Comparison of ENCODE assay signal across 25 mouse cellular contexts in the genomic region with DNA sequence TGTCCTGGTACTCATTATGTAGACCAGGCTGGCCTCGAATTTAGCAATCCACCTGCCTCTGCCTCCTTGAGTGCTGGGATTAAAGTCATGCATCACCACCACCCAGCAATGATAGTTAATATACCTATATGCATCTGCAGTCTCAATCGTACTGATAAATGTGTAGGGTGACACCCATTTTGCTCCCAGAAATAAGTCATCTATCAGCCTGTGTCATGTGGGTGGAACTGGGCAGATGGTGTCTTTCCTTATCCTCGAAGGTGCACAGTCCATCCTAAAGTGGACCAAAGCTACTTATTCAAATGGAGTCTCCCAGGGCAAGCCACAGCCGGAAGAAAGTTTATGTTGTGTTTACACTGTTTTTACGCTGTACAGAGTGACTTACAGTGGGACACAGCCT. TPM values are rescaled to one million over a fixed set of nuclear protein-coding genes. Genes with fewer than 3 reads are reported as not detected.
DNase-seq lines count a peak whose midpoint lies in the region; ATAC-seq and TF ChIP-seq lines count a peak whose summit lies in the region.
"Had no signal": no experiment of that assay in that cellular context is flagged by ENCODE, and none has a peak within 500 bp of the region (broad histone marks: within the 10 kb centered on the region; RNA-seq: fewer than 3 reads in every experiment).

No protein-coding gene starts in this region.

- peak; percentile 84 for TF ChIP-seq EP300 in liver, embryonic 14.5 days (IDR thresholded peaks at IDR 0.05; ENCODE audit: low read depth)

- peak overlapping the region; percentile 94 for H3K27ac ChIP-seq in liver, embryonic 14.5 days
- no peak overlapping the region for H3K27ac ChIP-seq in hindbrain, postnatal 0 days
- H3K27ac ChIP-seq: embryonic facial prominence, embryonic 10.5 days; forebrain, embryonic 15.5 days; heart, embryonic 13.5 days; hindbrain, embryonic 15.5 days had no signal

- ATAC-seq in liver, embryonic 14.5 days (ENCODE audit: insufficient read depth), result peak; percentile 59
- no peak for ATAC-seq in hindbrain, postnatal 0 days
- ATAC-seq: forebrain, embryonic 15.5 days had no signal

- peak; percentile 61 for DNase-seq in c-Kit-positive CD71-positive TER-119-positive erythroid progenitor cells, embryonic 14.5 days (ENCODE audit: low spot score)
- DNase-seq in liver, result peak; percentile 55
- peak; percentile 55 to 68 (median 65) for DNase-seq in liver, embryonic 14.5 days (ENCODE audit: low read depth in 3 of 3, low spot score in 3 of 3)
- no peak for DNase-seq in adrenal gland, postnatal 4 days (ENCODE audit: low spot score in 2 of 2)
- DNase-seq in hindbrain, postnatal 0 days (ENCODE audit: low spot score), result no peak
- DNase-seq in embryo, embryonic 10.5 days (ENCODE audit: low spot score), result no peak
- DNase-seq: adrenal gland, adult 2 months; adrenal gland, postnatal 25 days; cerebellum, adult 11-12 months; cerebellum, adult 9-11 months; cerebellum, postnatal 36 days; gastrocnemius, postnatal 36 days; heart, adult 11 months; heart, postnatal 36 days had no signal

- peak overlapping the region; percentile 11 for H3K4me2 ChIP-seq in liver, embryonic 14.5 days (ENCODE audit: low read depth)
- no peak overlapping the region for H3K4me2 ChIP-seq in myocyte (ENCODE audit: low read depth)
- H3K4me2 ChIP-seq in hindbrain, postnatal 0 days (ENCODE audit: low read depth, low read length), result no peak overlapping the region
- H3K4me2 ChIP-seq: forebrain, embryonic 15.5 days; heart, embryonic 13.5 days; hindbrain, embryonic 15.5 days had no signal

- H3K79me2 ChIP-seq in myocyte (ENCODE audit: control insufficient read depth, insufficient read depth), result no peaks in the 10 kb centered on the region

- H3ac ChIP-seq in myocyte (ENCODE audit: control insufficient read depth, insufficient read length), result no peak overlapping the region

- H3K27me3 ChIP-seq in liver, embryonic 14.5 days (ENCODE audit: control insufficient read depth, insufficient read depth, low read length), result no peaks in the 10 kb centered on the region
- H3K27me3 ChIP-seq in myocyte (ENCODE audit: control insufficient read depth, insufficient read depth, insufficient read length), result no peaks in the 10 kb centered on the region
- H3K27me3 ChIP-seq in hindbrain, postnatal 0 days (ENCODE audit: insufficient read depth, low read length), result no peaks in the 10 kb centered on the region
- H3K27me3 ChIP-seq: forebrain, embryonic 15.5 days; heart, embryonic 13.5 days; hindbrain, embryonic 15.5 days had no signal

- no peak overlapping the region; the same call in 1 of the 2 replicates for H3K9ac ChIP-seq in liver, embryonic 14.5 days (replicated peaks)
- no peak overlapping the region for H3K9ac ChIP-seq in hindbrain, postnatal 0 days (replicated peaks; ENCODE audit: low read length)
- H3K9ac ChIP-seq: forebrain, embryonic 15.5 days; heart, embryonic 13.5 days; hindbrain, embryonic 15.5 days had no signal

- TF ChIP-seq CTCF in liver, embryonic 14.5 days (IDR thresholded peaks at IDR 0.05; ENCODE audit: low read depth), result no peak
- no peak for TF ChIP-seq CTCF in hindbrain, postnatal 0 days (IDR thresholded peaks at IDR 0.05; ENCODE audit: low read depth)

- H3K4me1 ChIP-seq in liver, embryonic 14.5 days (replicated peaks; ENCODE audit: control insufficient read depth in 2 of 2, insufficient read depth in 2 of 2, low read length in 1 of 2), result peaks cover 45 to 50% of the 10 kb centered on the region in 2 experiments
- no peaks in the 10 kb centered on the region for H3K4me1 ChIP-seq in hindbrain, postnatal 0 days (ENCODE audit: insufficient read depth, low read length)
- H3K4me1 ChIP-seq: embryonic facial prominence, embryonic 10.5 days; forebrain, embryonic 15.5 days; hindbrain, embryonic 15.5 days had no signal

- H3K9me3 ChIP-seq in liver, embryonic 14.5 days (ENCODE audit: control insufficient read depth, low read length), result no peaks in the 10 kb centered on the region
- no peaks in the 10 kb centered on the region for H3K9me3 ChIP-seq in hindbrain, postnatal 0 days (ENCODE audit: low read length)
- H3K9me3 ChIP-seq: embryonic facial prominence, embryonic 10.5 days; forebrain, embryonic 15.5 days; heart, embryonic 13.5 days; hindbrain, embryonic 15.5 days had no signal

- H3K36me3 ChIP-seq in liver, embryonic 14.5 days (replicated peaks; ENCODE audit: control insufficient read depth, insufficient read depth, low read depth), result peaks cover 4% of the 10 kb centered on the region
- H3K36me3 ChIP-seq in myocyte (ENCODE audit: control insufficient read depth, insufficient read depth), result no peaks in the 10 kb centered on the region
- peaks cover 16% of the 10 kb centered on the region for H3K36me3 ChIP-seq in hindbrain, postnatal 0 days (ENCODE audit: insufficient read depth, low read length)

- WGBS in liver, embryonic 14.5 days (ENCODE audit: insufficient replicate concordance), result 40% methylated on average over 5 of the region's 5 CpGs
- WGBS in hindbrain, postnatal 0 days, result 87% methylated on average over 5 of the region's 5 CpGs

- TF ChIP-seq POLR2A in myocyte (IDR thresholded peaks at IDR 0.05; ENCODE audit: insufficient read length, low read depth), result no peak

- no peak overlapping the region for H3K4me3 ChIP-seq in liver, embryonic 14.5 days (ENCODE audit: insufficient read depth in 1 of 2, low read depth in 2 of 2, low read length in 2 of 2)
- no peak overlapping the region for H3K4me3 ChIP-seq in myocyte
- no peak overlapping the region for H3K4me3 ChIP-seq in hindbrain, postnatal 0 days (ENCODE audit: low read length)
- H3K4me3 ChIP-seq: embryonic facial prominence, embryonic 10.5 days; erythroblast, embryonic 14.5 days; forebrain, embryonic 15.5 days; heart, embryonic 13.5 days; hindbrain, embryonic 15.5 days had no signal

TF ChIP-seq in myocyte, 11 proteins besides CTCF, POLR2A, EP300 and RAD21:
- TF ChIP-seq REST (IDR thresholded peaks at IDR 0.05; ENCODE audit: insufficient read depth, insufficient read length) (no peak), CEBPB (IDR thresholded peaks at IDR 0.05; ENCODE audit: insufficient read depth, poor library complexity, severe bottlenecking) (no peak), TCF3 (IDR thresholded peaks at IDR 0.05; ENCODE audit: insufficient read length, low read depth) (no peak), E2F4 (IDR thresholded peaks at IDR 0.05; ENCODE audit: insufficient read depth) (no peak), MAX (IDR thresholded peaks at IDR 0.05; ENCODE audit: low read depth) (no peak), POLR2AphosphoS2 (IDR thresholded peaks at IDR 0.05; ENCODE audit: insufficient read length, low read depth) (peak; percentile 31), MYOG (IDR thresholded peaks at IDR 0.05; ENCODE audit: control insufficient read depth in 1 of 3, insufficient read depth in 1 of 3, insufficient read length in 2 of 3, low read depth in 2 of 3) (no peak), TCF12 (IDR thresholded peaks at IDR 0.05; ENCODE audit: insufficient read depth, poor library complexity, severe bottlenecking) (no peak)

RNA-seq across cellular contexts. Expression of a gene that starts 20.7 kb away (rescaled TPM):
- 9.0 and 9.1 TPM in 2 replicates for polyA plus RNA-seq in liver, embryonic 14.5 days (2012; rRNA removed)
- 9.1 and 12.4 TPM in 2 replicates for polyA plus RNA-seq in liver, embryonic 14.5 days (2014; fragmentation: Nextera tagmentation; extraction: Ambion mirVana)
- 38.1 TPM for polyA plus RNA-seq in myocyte (2012; fragmentation: generic; extraction: Trizol)
- total RNA-seq in adrenal gland, postnatal 4 days (2021), result 10 to 100 TPM; 47.4 to 54.1 TPM
- 51.8 and 55.4 TPM in 2 replicates for total RNA-seq in hindbrain, postnatal 0 days (2014; rRNA removed)
- 39.7 and 40.3 TPM in 2 replicates for polyA plus RNA-seq in hindbrain, postnatal 0 days (2015; fragmentation: Nextera tagmentation; extraction: Ambion mirVana)

RNA-seq across cellular contexts. Expression of a gene that starts 21.0 kb away (rescaled TPM):
- polyA plus RNA-seq in liver, embryonic 14.5 days (2012; rRNA removed), result 20.3 and 22.2 TPM in 2 replicates
- 39.1 and 48.6 TPM in 2 replicates for polyA plus RNA-seq in liver, embryonic 14.5 days (2014; fragmentation: Nextera tagmentation; extraction: Ambion mirVana)
- polyA plus RNA-seq in myocyte (2012; fragmentation: generic; extraction: Trizol), result 15.7 TPM
- 10 to 100 TPM; 45.8 to 49.7 TPM for total RNA-seq in adrenal gland, postnatal 4 days (2021)
- 36.3 and 42.9 TPM in 2 replicates for total RNA-seq in hindbrain, postnatal 0 days (2014; rRNA removed)
- polyA plus RNA-seq in hindbrain, postnatal 0 days (2015; fragmentation: Nextera tagmentation; extraction: Ambion mirVana), result 43.8 TPM in 2 replicates

RNA-seq across cellular contexts. Expression of a gene that starts 27.7 kb away (rescaled TPM):
- 0.09 and 0.17 TPM in 2 replicates for polyA plus RNA-seq in liver, embryonic 14.5 days (2012; rRNA removed)
- not detected in 2 replicates for polyA plus RNA-seq in liver, embryonic 14.5 days (2014; fragmentation: Nextera tagmentation; extraction: Ambion mirVana)
- not detected for polyA plus RNA-seq in myocyte (2012; fragmentation: generic; extraction: Trizol)
- total RNA-seq in adrenal gland, postnatal 4 days (2021), result not detected
- total RNA-seq in hindbrain, postnatal 0 days (2014; rRNA removed), result not detected in 2 replicates
- polyA plus RNA-seq in hindbrain, postnatal 0 days (2015; fragmentation: Nextera tagmentation; extraction: Ambion mirVana), result not detected in 2 replicates
- total RNA-seq: adrenal gland, adult 2 months; adrenal gland, postnatal 25 days; ES-E14; gastrocnemius, adult 8-10 months; gastrocnemius, postnatal 36 days; heart, postnatal 36 days had no signal
- polyA plus RNA-seq: embryonic facial prominence, embryonic 10.5 days; embryonic facial prominence, embryonic 14.5 days; erythroblast, embryonic 14.5 days; forebrain, embryonic 11.5 days; heart, embryonic 13.5 days; hindbrain, embryonic 11.5 days; hindbrain, embryonic 15.5 days had no signal

RNA-seq across cellular contexts. Expression of a gene that starts 44.3 kb away (rescaled TPM):
- polyA plus RNA-seq in liver, embryonic 14.5 days (2012; rRNA removed), result 18.7 and 19.8 TPM in 2 replicates
- 5.0 and 6.7 TPM in 2 replicates for polyA plus RNA-seq in liver, embryonic 14.5 days (2014; fragmentation: Nextera tagmentation; extraction: Ambion mirVana)
- polyA plus RNA-seq in myocyte (2012; fragmentation: generic; extraction: Trizol), result 6.0 TPM
- 10 to 100 TPM; 13.4 to 15.0 TPM for total RNA-seq in adrenal gland, postnatal 4 days (2021)
- total RNA-seq in hindbrain, postnatal 0 days (2014; rRNA removed), result 23.9 and 27.8 TPM in 2 replicates
- 19.7 and 21.9 TPM in 2 replicates for polyA plus RNA-seq in hindbrain, postnatal 0 days (2015; fragmentation: Nextera tagmentation; extraction: Ambion mirVana)

Comparison
In these comparisons a context has a peak if more than half of its experiments do, and no peak if none do; other contexts are left out.
1. DNase-seq: peak in c-Kit-positive CD71-positive TER-119-positive erythroid progenitor cells, embryonic 14.5 days (single experiment), liver (single experiment) and liver, embryonic 14.5 days (3 of 3); none in adrenal gland, postnatal 4 days (0 of 2), hindbrain, postnatal 0 days (single experiment) and embryo, embryonic 10.5 days (single experiment).